In the genomic region with DNA sequence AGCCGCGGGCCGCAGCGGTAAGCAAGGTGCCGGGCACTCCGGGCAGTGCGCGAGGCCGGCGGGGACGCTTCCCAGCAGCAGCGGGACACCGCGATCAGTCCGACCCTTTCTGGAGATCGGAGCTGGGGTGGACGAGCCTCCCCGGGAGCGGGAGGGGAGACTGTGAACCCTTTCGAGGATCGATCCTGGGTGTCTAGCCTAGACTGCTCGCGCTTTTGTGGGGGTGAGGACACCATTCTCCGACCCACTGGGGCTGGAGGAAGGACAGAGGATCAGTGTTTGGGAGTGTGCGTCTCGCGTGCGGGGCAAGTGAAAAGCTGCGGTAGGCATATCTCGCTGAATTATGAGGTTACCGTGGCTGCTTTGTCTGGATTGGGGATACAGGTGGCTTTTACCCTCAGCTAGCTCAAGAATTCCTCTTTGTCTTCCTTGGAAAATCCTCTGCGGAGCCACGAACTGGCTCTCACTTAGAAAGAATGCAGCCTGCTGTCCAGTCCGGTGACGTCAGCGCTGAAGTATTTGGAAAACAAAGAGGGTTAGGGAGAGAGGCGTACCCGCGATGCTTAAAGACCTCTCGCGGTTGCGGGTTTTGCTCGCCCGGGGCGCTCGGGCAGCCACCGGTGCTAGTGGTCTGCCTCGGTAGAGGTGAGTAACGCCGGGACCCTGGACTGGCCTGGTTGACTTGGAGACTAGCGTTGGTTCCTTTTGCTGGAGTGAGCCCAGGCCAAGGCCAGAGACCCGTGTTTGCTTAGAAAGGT, we compare ENCODE assay signal across 7 mouse cellular contexts. TPM values are rescaled to one million over a fixed set of nuclear protein-coding genes. Genes with fewer than 3 reads are reported as not detected.
DNase-seq lines count a peak whose midpoint lies in the region; ATAC-seq lines count a peak whose summit lies in the region.

No protein-coding gene starts in this region.

- no peaks in the 10 kb centered on the region for H3K27me3 ChIP-seq in embryonic facial prominence, embryonic 11.5 days (ENCODE audit: control insufficient read depth, insufficient read depth, low read length)
- no peaks in the 10 kb centered on the region for H3K27me3 ChIP-seq in limb, embryonic 12.5 days
- no peaks in the 10 kb centered on the region for H3K27me3 ChIP-seq in midbrain, embryonic 13.5 days
- H3K27me3 ChIP-seq in stomach, embryonic 15.5 days (replicated peaks), result no peaks in the 10 kb centered on the region

- H3K27ac ChIP-seq in embryonic facial prominence, embryonic 11.5 days (replicated peaks; ENCODE audit: low read depth, low read length), result peak overlapping the region; percentile 97
- peak overlapping the region; percentile 98 for H3K27ac ChIP-seq in limb, embryonic 12.5 days
- peak overlapping the region; percentile 98 for H3K27ac ChIP-seq in midbrain, embryonic 13.5 days
- peak overlapping the region; percentile 97 for H3K27ac ChIP-seq in stomach, embryonic 15.5 days

- H3K9me3 ChIP-seq in embryonic facial prominence, embryonic 11.5 days (replicated peaks; ENCODE audit: control insufficient read depth, low read length), result no peaks in the 10 kb centered on the region
- H3K9me3 ChIP-seq in limb, embryonic 12.5 days, result no peaks in the 10 kb centered on the region
- H3K9me3 ChIP-seq in midbrain, embryonic 13.5 days, result no peaks in the 10 kb centered on the region
- no peaks in the 10 kb centered on the region for H3K9me3 ChIP-seq in stomach, embryonic 15.5 days

- DNase-seq in adrenal gland, postnatal 25 days, result peak; percentile 82
- peak; percentile 94 for DNase-seq in embryonic facial prominence, embryonic 11.5 days (ENCODE audit: low spot score)
- DNase-seq in heart, adult 8-10 months (ENCODE audit: low spot score), result peak; percentile 93
- peak; percentile 85 to 89 for DNase-seq in kidney, adult 8-10 months

- peak overlapping the region; percentile 95 for H3K4me3 ChIP-seq in embryonic facial prominence, embryonic 11.5 days (ENCODE audit: low read depth, low read length)
- H3K4me3 ChIP-seq in limb, embryonic 12.5 days (replicated peaks), result peak overlapping the region; percentile 86
- H3K4me3 ChIP-seq in midbrain, embryonic 13.5 days (replicated peaks), result peak overlapping the region; percentile 93
- peak overlapping the region; percentile 76 for H3K4me3 ChIP-seq in stomach, embryonic 15.5 days (replicated peaks)

- peak overlapping the region; percentile 85 for H3K4me2 ChIP-seq in embryonic facial prominence, embryonic 11.5 days (ENCODE audit: low read depth, low read length)
- H3K4me2 ChIP-seq in limb, embryonic 12.5 days, result peak overlapping the region; percentile 84
- H3K4me2 ChIP-seq in midbrain, embryonic 13.5 days (replicated peaks), result peak overlapping the region; percentile 97
- peak overlapping the region; percentile 94 for H3K4me2 ChIP-seq in stomach, embryonic 15.5 days

- peaks cover 20% of the 10 kb centered on the region for H3K4me1 ChIP-seq in embryonic facial prominence, embryonic 11.5 days (ENCODE audit: control insufficient read depth, insufficient read depth, low read length)
- H3K4me1 ChIP-seq in limb, embryonic 12.5 days (replicated peaks), result peaks cover 76% of the 10 kb centered on the region
- peaks cover 62% of the 10 kb centered on the region for H3K4me1 ChIP-seq in midbrain, embryonic 13.5 days (replicated peaks)
- H3K4me1 ChIP-seq in stomach, embryonic 15.5 days, result peaks cover 49% of the 10 kb centered on the region

- peaks cover 6% of the 10 kb centered on the region for H3K36me3 ChIP-seq in embryonic facial prominence, embryonic 11.5 days (replicated peaks; ENCODE audit: control insufficient read depth, insufficient read depth, low read depth, low read length)
- H3K36me3 ChIP-seq in limb, embryonic 12.5 days, result peaks cover 34% of the 10 kb centered on the region
- peaks cover 31% of the 10 kb centered on the region for H3K36me3 ChIP-seq in midbrain, embryonic 13.5 days
- peaks cover 16% of the 10 kb centered on the region for H3K36me3 ChIP-seq in stomach, embryonic 15.5 days

- WGBS in embryonic facial prominence, embryonic 11.5 days, result under 1% methylated on average over 52 of the region's 52 CpGs
- under 1% methylated on average over 52 of the region's 52 CpGs for WGBS in limb, embryonic 12.5 days
- under 1% methylated on average over 52 of the region's 52 CpGs for WGBS in midbrain, embryonic 13.5 days
- under 1% methylated on average over 52 of the region's 52 CpGs for WGBS in stomach, embryonic 15.5 days

- peak overlapping the region; percentile 98 for H3K9ac ChIP-seq in embryonic facial prominence, embryonic 11.5 days (replicated peaks; ENCODE audit: low read length)
- peak overlapping the region; percentile 96 for H3K9ac ChIP-seq in limb, embryonic 12.5 days (replicated peaks)
- peak overlapping the region; percentile 100 for H3K9ac ChIP-seq in midbrain, embryonic 13.5 days (replicated peaks)
- H3K9ac ChIP-seq in stomach, embryonic 15.5 days, result peak overlapping the region; percentile 88

- ATAC-seq in embryonic facial prominence, embryonic 11.5 days (replicated peaks; ENCODE audit: insufficient number of reproducible peaks, low FRiP score, low TSS enrichment, low read depth), result peak; percentile 36
- ATAC-seq in limb, embryonic 12.5 days (ENCODE audit: insufficient number of reproducible peaks, insufficient read depth, low FRiP score, low TSS enrichment, low read depth), result peak; percentile 14; the same call in 1 of the 2 replicates
- ATAC-seq in midbrain, embryonic 13.5 days, result peak; percentile 54
- 0 out of 2 replicates have a peak, but pooled peaks have one; percentile 29 for ATAC-seq in stomach, embryonic 15.5 days (ENCODE audit: insufficient read depth, low FRiP score, low read depth)

RNA-seq across cellular contexts. Expression of gene Amotl2, which starts 1.6 kb away (rescaled TPM):
- total RNA-seq in adrenal gland, postnatal 25 days (2021), result 231 and 242 TPM in 2 replicates
- 36.0 and 39.0 TPM in 2 replicates for polyA plus RNA-seq in embryonic facial prominence, embryonic 11.5 days (2014; fragmentation: Nextera tagmentation; extraction: Ambion mirVana)
- total RNA-seq in heart, adult 8-10 months (2022), result 10 to 100 TPM; 56.7 to 80.1 (median 58.6) TPM
- polyA plus RNA-seq in limb, embryonic 12.5 days (2016; fragmentation: Nextera tagmentation; extraction: Ambion mirVana), result 73.1 and 73.9 TPM in 2 replicates
- 65.0 and 80.6 TPM in 2 replicates for polyA plus RNA-seq in midbrain, embryonic 13.5 days (2015; fragmentation: Nextera tagmentation; extraction: Ambion mirVana)
- 35.3 and 37.7 TPM in 2 replicates for polyA plus RNA-seq in stomach, embryonic 15.5 days (2015; fragmentation: Nextera tagmentation; extraction: Ambion mirVana)

Comparison
In these comparisons a context has a peak if more than half of its experiments do, and no peak if none do; other contexts are left out.
1. Peak in every context shown above with its lines: DNase-seq, ATAC-seq, H3K4me3 ChIP-seq and H3K27ac ChIP-seq.